Mouse (Mus musculus): Measurements from ENCODE around the gene Raver2.

- TF ChIP-seq MAFK (IDR thresholded peaks at IDR 0.05; ENCODE audit: insufficient read depth, low read depth, low read length), result no peak
- TF ChIP-seq HCFC1 (IDR thresholded peaks at IDR 0.05; ENCODE audit: borderline replicate concordance, insufficient read depth, low read length), result no peak
Observed at GRCm38 (mm10) chr4:101182603-101183011, 113.8 kb downstream of the Raver2 start.
